Mouse (Mus musculus): Measurements from ENCODE around the gene Jmjd1c. TPM values are rescaled to one million over a fixed set of nuclear protein-coding genes. Genes with fewer than 3 reads are reported as not detected.

Gene Jmjd1c
- polyA plus RNA-seq (2012; rRNA removed), result 31.8 and 32.4 TPM in 2 replicates

- TF ChIP-seq POLR2A (IDR thresholded peaks at IDR 0.05; ENCODE audit: extremely low read depth, insufficient read depth, low read length) (peak; percentile 58; the same call in 1 of the 2 replicates), CTCF (IDR thresholded peaks at IDR 0.05; ENCODE audit: extremely low read depth, insufficient read depth, low read length) (no peak)
- peaks cover 5% of the 10 kb centered on the region for H3K4me1 ChIP-seq (ENCODE audit: control insufficient read depth, insufficient read depth, low read length)
- H3K4me3 ChIP-seq (ENCODE audit: insufficient read depth, low read length), result peak within 1 kb of the TSS; percentile 83
- H3K27ac ChIP-seq (ENCODE audit: insufficient read depth, low read length), result peak within 1 kb of the TSS; percentile 100
Observed at GRCm38 (mm10) chr10:67095798-67096620, at the start of gene Jmjd1c. Gene Jmjd1c, plus strand, starts transcription at chr10:67096125.

- H3K27ac ChIP-seq (ENCODE audit: insufficient read depth, low read length), result no peak overlapping the region
Observed at GRCm38 (mm10) chr10:67047712-67048645, 47.9 kb upstream of the Jmjd1c start.

DNA sequence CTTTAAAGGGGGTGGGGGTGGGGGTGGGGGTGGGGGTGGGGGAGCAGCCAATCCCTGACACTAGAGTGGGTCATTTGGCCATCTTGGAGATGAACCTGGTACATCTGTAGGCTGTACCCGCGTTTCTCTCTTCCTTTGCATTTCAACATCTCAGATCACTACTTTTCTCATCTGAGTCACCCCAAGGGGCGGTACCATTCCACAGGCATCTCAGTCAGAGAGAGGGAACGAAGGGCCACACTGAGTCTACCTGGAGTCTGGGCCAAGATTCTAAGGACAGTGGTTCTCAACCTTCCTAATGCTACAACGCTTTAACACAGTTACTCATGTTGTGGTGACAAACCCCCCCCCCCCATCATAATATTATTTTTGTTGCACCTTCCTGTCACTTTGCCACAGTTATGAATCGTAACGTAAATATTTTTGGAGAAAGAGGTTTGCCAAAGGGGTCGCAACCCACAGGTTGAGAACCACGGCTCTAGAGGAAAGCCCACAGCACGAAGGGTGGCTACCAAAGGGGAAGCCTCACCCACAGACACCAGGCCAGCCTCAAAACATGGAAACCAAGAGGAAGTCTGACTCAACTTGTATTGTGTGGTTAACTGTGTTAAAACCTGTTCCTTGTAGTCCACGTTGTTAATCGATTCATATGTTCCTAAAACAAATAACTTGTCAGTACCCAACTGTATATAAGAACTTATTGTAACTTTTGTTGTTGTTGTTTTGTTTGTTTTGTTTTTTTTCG lies 46.9 kb upstream of the Jmjd1c start:
- Histone ChIP-seq H3K4me3 (ENCODE audit: insufficient read depth, low read length) (no peak overlapping the region), H3K27ac (ENCODE audit: insufficient read depth, low read length) (no peak overlapping the region), H3K4me1 (ENCODE audit: control insufficient read depth, insufficient read depth, low read length) (peaks cover 10% of the 10 kb centered on the region)
- TF ChIP-seq POLR2A (IDR thresholded peaks at IDR 0.05; ENCODE audit: extremely low read depth, insufficient read depth, low read length) (no peak), CTCF (IDR thresholded peaks at IDR 0.05; ENCODE audit: extremely low read depth, insufficient read depth, low read length) (no peak)

More at GRCm38 (mm10) chr10:67047712-67048645, 47.9 kb upstream of the Jmjd1c start:
- no peak for TF ChIP-seq CTCF (IDR thresholded peaks at IDR 0.05; ENCODE audit: extremely low read depth, insufficient read depth, low read length)
- no peak for TF ChIP-seq POLR2A (IDR thresholded peaks at IDR 0.05; ENCODE audit: extremely low read depth, insufficient read depth, low read length)
- H3K4me1 ChIP-seq (ENCODE audit: control insufficient read depth, insufficient read depth, low read length), result peaks cover 7% of the 10 kb centered on the region
- H3K4me3 ChIP-seq (ENCODE audit: insufficient read depth, low read length), result no peak overlapping the region

DNA sequence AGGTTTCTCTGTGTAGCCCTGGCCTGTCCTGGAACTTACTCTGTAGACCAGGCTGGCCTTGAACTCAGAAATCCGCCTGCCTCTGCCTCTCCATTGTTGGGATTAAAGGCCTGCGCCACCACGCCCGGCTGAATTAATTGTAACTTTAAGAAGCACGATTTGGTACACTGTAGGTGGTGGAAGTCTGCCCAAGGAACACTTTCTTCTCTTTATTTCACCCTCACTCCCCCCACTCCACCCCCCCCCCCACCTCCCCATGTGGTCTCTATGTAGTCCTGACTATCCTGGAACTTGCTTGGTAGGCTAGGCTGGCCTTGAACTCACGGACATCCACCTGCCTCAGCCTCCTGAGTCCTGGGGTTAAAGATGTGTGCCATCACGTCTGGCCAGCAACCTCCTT lies 46.3 kb upstream of the Jmjd1c start:
- Histone ChIP-seq H3K27ac (ENCODE audit: insufficient read depth, low read length) (no peak overlapping the region), H3K4me1 (ENCODE audit: control insufficient read depth, insufficient read depth, low read length) (peaks cover 10% of the 10 kb centered on the region), H3K4me3 (ENCODE audit: insufficient read depth, low read length) (no peak overlapping the region)
- no peak for TF ChIP-seq CTCF (IDR thresholded peaks at IDR 0.05; ENCODE audit: extremely low read depth, insufficient read depth, low read length)
- no peak for TF ChIP-seq POLR2A (IDR thresholded peaks at IDR 0.05; ENCODE audit: extremely low read depth, insufficient read depth, low read length)

DNA sequence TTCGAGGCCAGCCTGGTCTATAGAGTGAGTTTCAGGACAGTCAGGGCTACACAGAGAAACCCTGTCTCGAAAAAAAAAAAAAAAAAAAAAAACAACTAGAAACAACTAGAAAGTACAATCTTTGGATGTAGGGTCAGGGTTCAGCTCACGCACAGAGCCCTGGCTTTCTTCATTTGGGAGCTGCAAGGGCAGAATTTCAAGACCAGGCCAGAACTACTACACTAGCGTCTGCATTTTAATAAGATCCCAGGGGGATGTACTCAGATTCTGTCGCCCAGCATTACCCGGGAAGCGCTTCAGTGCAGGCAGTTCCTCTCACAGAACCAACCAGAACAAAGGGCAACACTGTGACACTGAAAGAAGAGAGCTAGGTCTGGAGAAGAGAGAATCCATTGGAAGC lies 45.2 kb upstream of the Jmjd1c start:
- peaks cover 12% of the 10 kb centered on the region for H3K4me1 ChIP-seq (ENCODE audit: control insufficient read depth, insufficient read depth, low read length)
- TF ChIP-seq CTCF (IDR thresholded peaks at IDR 0.05; ENCODE audit: extremely low read depth, insufficient read depth, low read length) (no peak), POLR2A (IDR thresholded peaks at IDR 0.05; ENCODE audit: extremely low read depth, insufficient read depth, low read length) (no peak)
- 0 out of 2 replicates have a peak overlapping the region, but pooled peaks have one; percentile 36 for H3K27ac ChIP-seq (ENCODE audit: insufficient read depth, low read length)

GRCm38 (mm10) chr10:67051466-67051865 lies 44.5 kb upstream of the Jmjd1c start:
- Histone ChIP-seq H3K4me1 (ENCODE audit: control insufficient read depth, insufficient read depth, low read length) (peaks cover 14% of the 10 kb centered on the region), H3K4me3 (ENCODE audit: insufficient read depth, low read length) (no peak overlapping the region), H3K27ac (ENCODE audit: insufficient read depth, low read length) (no peak overlapping the region)
- TF ChIP-seq CTCF (IDR thresholded peaks at IDR 0.05; ENCODE audit: extremely low read depth, insufficient read depth, low read length) (no peak), POLR2A (IDR thresholded peaks at IDR 0.05; ENCODE audit: extremely low read depth, insufficient read depth, low read length) (no peak)

More for the DNA sequence above, 45.2 kb upstream of the Jmjd1c start:
- no peak overlapping the region for H3K4me3 ChIP-seq (ENCODE audit: insufficient read depth, low read length)

- Histone ChIP-seq H3K27ac (ENCODE audit: insufficient read depth, low read length) (0 out of 2 replicates have a peak overlapping the region, but pooled peaks have one; percentile 6), H3K4me1 (ENCODE audit: control insufficient read depth, insufficient read depth, low read length) (peaks cover 14% of the 10 kb centered on the region), H3K4me3 (ENCODE audit: insufficient read depth, low read length) (no peak overlapping the region)
- TF ChIP-seq CTCF (IDR thresholded peaks at IDR 0.05; ENCODE audit: extremely low read depth, insufficient read depth, low read length) (no peak), POLR2A (IDR thresholded peaks at IDR 0.05; ENCODE audit: extremely low read depth, insufficient read depth, low read length) (no peak)
Observed at GRCm38 (mm10) chr10:67052429-67052828, 43.5 kb upstream of the Jmjd1c start.

DNA sequence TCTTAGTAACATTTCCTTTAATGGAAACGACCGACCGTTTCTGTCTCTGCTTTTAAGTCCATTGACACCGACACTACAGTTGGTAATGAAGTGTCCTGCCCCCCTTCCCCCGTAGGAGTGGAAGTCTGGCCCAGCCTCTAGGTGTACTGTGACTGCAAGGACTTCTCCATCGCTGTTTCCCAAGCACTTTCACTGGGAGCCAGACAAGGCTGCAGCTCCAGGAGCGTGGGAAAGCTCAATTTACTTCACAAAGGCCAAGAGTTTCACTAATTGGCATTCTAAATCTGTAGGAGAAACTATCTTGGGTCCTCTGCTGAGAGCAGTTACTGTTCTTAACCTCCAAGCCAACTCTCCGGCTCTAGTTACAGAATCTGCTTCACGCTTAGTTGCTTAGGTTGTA lies 42.5 kb upstream of the Jmjd1c start:
- H3K4me1 ChIP-seq (ENCODE audit: control insufficient read depth, insufficient read depth, low read length), result peaks cover 8% of the 10 kb centered on the region
- H3K27ac ChIP-seq (ENCODE audit: insufficient read depth, low read length), result peak overlapping the region; percentile 6
- no peak overlapping the region for H3K4me3 ChIP-seq (ENCODE audit: insufficient read depth, low read length)
- no peak for TF ChIP-seq CTCF (IDR thresholded peaks at IDR 0.05; ENCODE audit: extremely low read depth, insufficient read depth, low read length)
- TF ChIP-seq POLR2A (IDR thresholded peaks at IDR 0.05; ENCODE audit: extremely low read depth, insufficient read depth, low read length), result no peak
